Mouse (Mus musculus) pancreas, adult 10 weeks (tissue): ENCODE data around the gene 9030612E09Rik. TPM values are rescaled to one million over a fixed set of nuclear protein-coding genes. Genes with fewer than 3 reads are reported as not detected.

Experiments
- polyA plus RNA-seq: library from polyadenylated mRNA; stranded (reverse); fragments of 350-450 nt; fragmentation: Illumina TruSeq; extraction: RNeasy Lipid Tissue Mini Kit (QIAGEN cat#74804); gene quantifications from one replicate; pipeline ENCODE4 v1.2.3, GENCODE M21; 2015; ENCODE audit warnings: low read depth, low replicate concordance; ENCODE audit not compliant: insufficient read depth

Gene 9030612E09Rik
- polyA plus RNA-seq = 0.59 TPM

GRCm38 (mm10) chr10:43174326-43175155 lies at the start of gene 9030612E09Rik, which contains the start of gene Sobp:
Gene 9030612E09Rik, plus strand, starts transcription at chr10:43174704.
Gene Sobp, minus strand, starts transcription at chr10:43174530.

GRCm38 (mm10) chr10:43220910-43221625 lies 46.6 kb downstream of the 9030612E09Rik start, which contains the start of gene Pdss2:
Gene Pdss2, plus strand, starts transcription at chr10:43221486.

Other genes with a start within 250 kb of the 9030612E09Rik start
- gene Sobp, start 174 bp upstream of the 9030612E09Rik start, polyA plus RNA-seq = 1.0 TPM
- gene Pdss2, start 46.8 kb downstream of the 9030612E09Rik start, polyA plus RNA-seq = 1.8 TPM